Mouse (Mus musculus) erythroblast, embryonic 14.5 days (primary cell): ENCODE measurements around the gene Spns2. TPM values are rescaled to one million over a fixed set of nuclear protein-coding genes. Genes with fewer than 3 reads are reported as not detected.

ENCODE experiments used
- H3K27me3 ChIP-seq: 2 replicates; pipeline ENCODE4 v1.6.1; 2012; ENCODE audit warnings: inconsistent platforms; ENCODE audit not compliant: control insufficient read depth
- H3K36me3 ChIP-seq: 2 replicates; pipeline ENCODE4 v1.6.1; 2012; ENCODE audit warnings: mild to moderate bottlenecking, inconsistent platforms; ENCODE audit not compliant: control insufficient read depth
- H3K4me1 ChIP-seq: 2 replicates; pipeline ENCODE4 v1.6.1; 2012; ENCODE audit warnings: inconsistent platforms; ENCODE audit not compliant: control insufficient read depth
- H3K4me3 ChIP-seq: replicated peaks from 2 replicates; pipeline ENCODE3; 2012; ENCODE audit warnings: moderate library complexity, mild to moderate bottlenecking, inconsistent platforms
- H3K9me3 ChIP-seq: 2 replicates; pipeline ENCODE4 v1.6.1; 2012; ENCODE audit warnings: low read length, inconsistent platforms, mixed read lengths; ENCODE audit not compliant: control insufficient read depth
- GATA1 ChIP-seq: IDR thresholded peaks from 2 replicates; pipeline ENCODE4 v1.6.1; 2012; ENCODE audit warnings: low read length, inconsistent platforms, mixed read lengths
- TAL1 ChIP-seq: IDR thresholded peaks from 3 replicates; pipeline ENCODE4 v1.6.1; 2012; ENCODE audit warnings: low read length, inconsistent platforms, mixed read lengths
- polyA plus RNA-seq: library from polyadenylated mRNA; stranded (reverse); fragments of >175 nt; gene quantifications from 2 replicates; pipeline ENCODE4 v1.2.3, GENCODE M21; 2012

Spns2 gene
- polyA plus RNA-seq, 1 experiment, result 0.10 TPM

GRCm38 (mm10) chr11:72503501-72503921, 13.8 kb upstream of the Spns2 start:
- Histone ChIP-seq H3K36me3 (no peaks in the 10 kb centered on the region), H3K9me3 (no peaks in the 10 kb centered on the region), H3K4me3 (no peak overlapping the region), H3K4me1 (no peaks in the 10 kb centered on the region), H3K27me3 (no peaks in the 10 kb centered on the region; the same call in 1 of the 2 replicates)
- TF ChIP-seq TAL1 (no peak), GATA1 (no peak)

- no peak for TF ChIP-seq GATA1
- no peak for TF ChIP-seq TAL1
- Histone ChIP-seq H3K4me3 (no peak overlapping the region), H3K27me3 (no peaks in the 10 kb centered on the region; the same call in 1 of the 2 replicates), H3K36me3 (no peaks in the 10 kb centered on the region), H3K4me1 (no peaks in the 10 kb centered on the region), H3K9me3 (no peaks in the 10 kb centered on the region)
Observed at GRCm38 (mm10) chr11:72502236-72502635, 12.5 kb upstream of the Spns2 start.

- Histone ChIP-seq H3K9me3 (no peaks in the 10 kb centered on the region), H3K4me1 (no peaks in the 10 kb centered on the region), H3K36me3 (no peaks in the 10 kb centered on the region), H3K27me3 (no peaks in the 10 kb centered on the region; the same call in 1 of the 2 replicates), H3K4me3 (no peak overlapping the region)
- TF ChIP-seq GATA1 (no peak), TAL1 (no peak)
Observed at GRCm38 (mm10) chr11:72501426-72502002, 11.8 kb upstream of the Spns2 start.

GRCm38 (mm10) chr11:72500139-72500538, 10.4 kb upstream of the Spns2 start:
- Histone ChIP-seq H3K4me3 (no peak overlapping the region), H3K36me3 (no peaks in the 10 kb centered on the region), H3K9me3 (no peaks in the 10 kb centered on the region), H3K27me3 (no peaks in the 10 kb centered on the region; the same call in 1 of the 2 replicates), H3K4me1 (no peaks in the 10 kb centered on the region)
- TF ChIP-seq GATA1 (no peak), TAL1 (no peak)

GRCm38 (mm10) chr11:72497367-72497766, 7.7 kb upstream of the Spns2 start:
- H3K27me3 ChIP-seq, result no peaks in the 10 kb centered on the region; the same call in 1 of the 2 replicates
- H3K9me3 ChIP-seq, result no peaks in the 10 kb centered on the region
- no peaks in the 10 kb centered on the region for H3K4me1 ChIP-seq
- TF ChIP-seq TAL1 (no peak), GATA1 (no peak)
- no peaks in the 10 kb centered on the region for H3K36me3 ChIP-seq
- H3K4me3 ChIP-seq, result no peak overlapping the region

- H3K4me3 ChIP-seq, result no peak overlapping the region
- TF ChIP-seq GATA1, result no peak
- TF ChIP-seq TAL1, result no peak
- H3K27me3 ChIP-seq, result no peaks in the 10 kb centered on the region; the same call in 1 of the 2 replicates
- H3K4me1 ChIP-seq, result no peaks in the 10 kb centered on the region
- no peaks in the 10 kb centered on the region for H3K9me3 ChIP-seq
- no peaks in the 10 kb centered on the region for H3K36me3 ChIP-seq
Observed at GRCm38 (mm10) chr11:72496775-72497174, 7.1 kb upstream of the Spns2 start.

- Histone ChIP-seq H3K9me3 (no peaks in the 10 kb centered on the region), H3K4me3 (no peak overlapping the region), H3K27me3 (peaks cover 1% of the 10 kb centered on the region), H3K4me1 (no peaks in the 10 kb centered on the region), H3K36me3 (no peaks in the 10 kb centered on the region)
- TF ChIP-seq GATA1, result no peak
- TF ChIP-seq TAL1, result no peak
Observed at GRCm38 (mm10) chr11:72496066-72496465, 6.4 kb upstream of the Spns2 start.

- H3K27me3 ChIP-seq, result peaks cover 17% of the 10 kb centered on the region
- peaks cover 6% of the 10 kb centered on the region for H3K4me1 ChIP-seq
- TF ChIP-seq TAL1, result no peak
- TF ChIP-seq GATA1, result no peak
- H3K36me3 ChIP-seq, result no peaks in the 10 kb centered on the region
- no peaks in the 10 kb centered on the region for H3K9me3 ChIP-seq
- no peak overlapping the region for H3K4me3 ChIP-seq
Observed at GRCm38 (mm10) chr11:72494046-72494988, 4.6 kb upstream of the Spns2 start.

- Histone ChIP-seq H3K4me3 (no peak overlapping the region), H3K36me3 (no peaks in the 10 kb centered on the region), H3K27me3 (peaks cover 40% of the 10 kb centered on the region), H3K4me1 (peaks cover 26% of the 10 kb centered on the region), H3K9me3 (no peaks in the 10 kb centered on the region)
- TF ChIP-seq TAL1 (no peak), GATA1 (no peak)
Observed at GRCm38 (mm10) chr11:72491130-72491960, 1.6 kb upstream of the Spns2 start.
